Mouse (Mus musculus): ENCODE measurements at regions not wholly inside any gene's neighbourhood (a gene's known extent, or its start where the extent isn't known, plus 50 kb on each side); places are given as distances from the start of the nearest gene placed in this dataset.

GRCm38 (mm10) chrX:99402841-99403520, 68.1 kb downstream of the Pja1 start:
- no peak for DNase-seq (ENCODE audit: low spot score)
- H3K9me3 ChIP-seq (replicated peaks; ENCODE audit: low read length): no peaks in the 10 kb centered on the region
- no peak overlapping the region for H3K4me2 ChIP-seq (ENCODE audit: low read length)
- WGBS: 58% methylated on average over 9 of the region's 9 CpGs
- no peaks in the 10 kb centered on the region for H3K36me3 ChIP-seq (ENCODE audit: insufficient read depth, low read length)
- no peaks in the 10 kb centered on the region for H3K4me1 ChIP-seq (replicated peaks; ENCODE audit: insufficient read depth, low read length)
- H3K4me3 ChIP-seq (replicated peaks; ENCODE audit: low read depth, low read length): no peak overlapping the region
- H3K27ac ChIP-seq: no peak overlapping the region
- no peak overlapping the region for H3K9ac ChIP-seq (ENCODE audit: low read depth, low read length)
- no peaks in the 10 kb centered on the region; the same call in 1 of the 2 replicates for H3K27me3 ChIP-seq (ENCODE audit: insufficient read depth, low read length)
- TF ChIP-seq CTCF (IDR thresholded peaks at IDR 0.05; ENCODE audit: low read depth): peak; percentile 62
- ATAC-seq (replicated peaks; ENCODE audit: low FRiP score, low read depth): no peak

GRCm38 (mm10) chrX:99397344-99397743, 73.7 kb downstream of the Pja1 start:
- Histone ChIP-seq H3K4me2 (ENCODE audit: low read length) (no peak overlapping the region), H3K4me3 (replicated peaks; ENCODE audit: low read depth, low read length) (no peak overlapping the region), H3K4me1 (replicated peaks; ENCODE audit: insufficient read depth, low read length) (0 out of 2 replicates have a peak, but pooled peaks cover 3% of the 10 kb centered on the region), H3K9ac (ENCODE audit: low read depth, low read length) (no peak overlapping the region), H3K9me3 (replicated peaks; ENCODE audit: low read length) (no peaks in the 10 kb centered on the region), H3K27ac (no peak overlapping the region), H3K27me3 (ENCODE audit: insufficient read depth, low read length) (no peaks in the 10 kb centered on the region; the same call in 1 of the 2 replicates), H3K36me3 (ENCODE audit: insufficient read depth, low read length) (no peaks in the 10 kb centered on the region)
- 45% methylated on average over 8 of the region's 8 CpGs for whole genome bisulfite sequencing
- DNase-seq (ENCODE audit: low spot score) (no peak), ATAC-seq (replicated peaks; ENCODE audit: low FRiP score, low read depth) (no peak; the same call in 1 of the 2 replicates)
- TF ChIP-seq CTCF (IDR thresholded peaks at IDR 0.05; ENCODE audit: low read depth): no peak

GRCm38 (mm10) chrX:99396180-99396579, 74.9 kb downstream of the Pja1 start:
- H3K27me3 ChIP-seq (ENCODE audit: insufficient read depth, low read length): no peaks in the 10 kb centered on the region
- no peak for TF ChIP-seq CTCF (IDR thresholded peaks at IDR 0.05; ENCODE audit: low read depth)
- no peaks in the 10 kb centered on the region for H3K9me3 ChIP-seq (replicated peaks; ENCODE audit: low read length)
- no peak overlapping the region for H3K27ac ChIP-seq
- no peak overlapping the region for H3K4me3 ChIP-seq (replicated peaks; ENCODE audit: low read depth, low read length)
- no peak overlapping the region for H3K9ac ChIP-seq (ENCODE audit: low read depth, low read length)
- ATAC-seq (replicated peaks; ENCODE audit: low FRiP score, low read depth) (no peak), DNase-seq (ENCODE audit: low spot score) (no peak)
- 0 out of 2 replicates have a peak, but pooled peaks cover 3% of the 10 kb centered on the region for H3K4me1 ChIP-seq (replicated peaks; ENCODE audit: insufficient read depth, low read length)
- H3K4me2 ChIP-seq (ENCODE audit: low read length): no peak overlapping the region
- WGBS: 65% methylated on average over 6 of the region's 6 CpGs
- H3K36me3 ChIP-seq (ENCODE audit: insufficient read depth, low read length): no peaks in the 10 kb centered on the region

GRCm38 (mm10) chrX:99395067-99395466, 76.0 kb downstream of the Pja1 start:
- Histone ChIP-seq H3K9me3 (replicated peaks; ENCODE audit: low read length) (no peaks in the 10 kb centered on the region), H3K36me3 (ENCODE audit: insufficient read depth, low read length) (no peaks in the 10 kb centered on the region), H3K4me2 (ENCODE audit: low read length) (no peak overlapping the region), H3K27ac (no peak overlapping the region), H3K4me1 (replicated peaks; ENCODE audit: insufficient read depth, low read length) (0 out of 2 replicates have a peak, but pooled peaks cover 10% of the 10 kb centered on the region), H3K9ac (ENCODE audit: low read depth, low read length) (no peak overlapping the region), H3K27me3 (ENCODE audit: insufficient read depth, low read length) (no peaks in the 10 kb centered on the region), H3K4me3 (replicated peaks; ENCODE audit: low read depth, low read length) (no peak overlapping the region)
- ATAC-seq (replicated peaks; ENCODE audit: low FRiP score, low read depth) (no peak), DNase-seq (ENCODE audit: low spot score) (no peak)
- WGBS: 85% methylated on average over 3 of the region's 3 CpGs
- TF ChIP-seq CTCF (IDR thresholded peaks at IDR 0.05; ENCODE audit: low read depth): no peak

- Histone ChIP-seq H3K4me3 (replicated peaks; ENCODE audit: low read depth, low read length) (no peak overlapping the region), H3K36me3 (ENCODE audit: insufficient read depth, low read length) (no peaks in the 10 kb centered on the region), H3K27ac (no peak overlapping the region), H3K4me2 (ENCODE audit: low read length) (no peak overlapping the region), H3K4me1 (replicated peaks; ENCODE audit: insufficient read depth, low read length) (0 out of 2 replicates have a peak, but pooled peaks cover 8% of the 10 kb centered on the region), H3K9ac (ENCODE audit: low read depth, low read length) (no peak overlapping the region), H3K9me3 (replicated peaks; ENCODE audit: low read length) (no peaks in the 10 kb centered on the region), H3K27me3 (ENCODE audit: insufficient read depth, low read length) (no peaks in the 10 kb centered on the region)
- DNase-seq (ENCODE audit: low spot score) (peak; percentile 58), ATAC-seq (replicated peaks; ENCODE audit: low FRiP score, low read depth) (peak; percentile 79)
- TF ChIP-seq CTCF (IDR thresholded peaks at IDR 0.05; ENCODE audit: low read depth): no peak
- WGBS: 65% methylated on average over 6 of the region's 6 CpGs
These were observed 79.4 kb downstream of the Pja1 start for GRCm38 (mm10) chrX:99391628-99392027.

GRCm38 (mm10) chrX:99390462-99390838, 80.6 kb downstream of the Pja1 start:
- 73% methylated on average over 2 of the region's 2 CpGs for WGBS
- no peak overlapping the region for H3K9ac ChIP-seq (ENCODE audit: low read depth, low read length)
- DNase-seq (ENCODE audit: low spot score) (no peak), ATAC-seq (replicated peaks; ENCODE audit: low FRiP score, low read depth) (no peak)
- H3K9me3 ChIP-seq (replicated peaks; ENCODE audit: low read length): no peaks in the 10 kb centered on the region
- 0 out of 2 replicates have a peak, but pooled peaks cover 8% of the 10 kb centered on the region for H3K4me1 ChIP-seq (replicated peaks; ENCODE audit: insufficient read depth, low read length)
- H3K4me3 ChIP-seq (replicated peaks; ENCODE audit: low read depth, low read length): no peak overlapping the region
- H3K36me3 ChIP-seq (ENCODE audit: insufficient read depth, low read length): no peaks in the 10 kb centered on the region
- H3K27ac ChIP-seq: no peak overlapping the region
- H3K4me2 ChIP-seq (ENCODE audit: low read length): no peak overlapping the region
- no peaks in the 10 kb centered on the region for H3K27me3 ChIP-seq (ENCODE audit: insufficient read depth, low read length)
- TF ChIP-seq CTCF (IDR thresholded peaks at IDR 0.05; ENCODE audit: low read depth): no peak

Measured in kidney, postnatal 0 days (tissue).